Mouse (Mus musculus) embryo, embryonic 10 days (tissue): ENCODE results near the gene Epn2.

Experiments
- DNase-seq: peaks from one replicate; pipeline ENCODE4 v3.0.0-alpha.2; 2015; ENCODE audit warnings: low spot score

Gene Epn2

DNA sequence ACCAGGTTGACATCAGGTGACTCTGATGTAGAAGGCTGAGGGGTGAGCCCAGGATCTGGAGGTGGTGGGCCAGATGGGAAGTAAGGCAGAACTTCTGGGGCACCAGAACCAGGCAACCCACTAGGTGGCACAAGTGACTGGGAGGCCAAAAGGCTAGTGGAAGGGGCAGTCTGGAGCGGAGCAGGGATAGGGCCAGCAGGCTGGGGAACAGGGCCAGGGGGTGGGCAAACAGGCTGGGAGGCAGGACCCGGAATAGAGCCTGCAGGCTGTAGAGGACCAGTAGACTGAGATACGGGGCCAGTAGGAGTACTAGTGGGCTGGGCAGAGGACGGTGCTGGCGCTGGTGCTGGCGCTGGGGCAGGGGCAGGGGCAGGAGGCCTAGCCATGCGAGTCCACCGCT is 89.6 kb downstream of the Epn2 start:
- DNase-seq = no peak

DNA sequence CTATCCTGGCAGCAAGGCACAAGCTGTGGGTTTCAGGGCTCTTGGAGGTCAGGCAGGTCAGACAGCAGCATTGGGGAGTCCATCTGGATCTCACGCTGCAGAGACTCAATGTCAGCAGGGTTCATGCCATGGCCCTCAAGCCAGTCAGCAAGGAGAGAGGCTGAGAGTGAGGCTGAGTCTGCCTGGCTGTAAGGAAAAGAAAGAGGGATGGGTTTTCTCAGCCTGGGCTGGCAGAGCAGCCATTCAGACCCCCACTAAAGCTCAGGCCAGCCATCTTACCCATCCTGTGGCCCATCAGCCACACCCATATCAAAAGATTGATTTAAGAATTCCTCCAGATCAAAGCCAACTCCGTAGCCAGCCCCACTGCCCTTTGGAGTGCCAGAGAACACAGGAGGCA is 90.4 kb downstream of the Epn2 start:
- no peak for DNase-seq

DNA sequence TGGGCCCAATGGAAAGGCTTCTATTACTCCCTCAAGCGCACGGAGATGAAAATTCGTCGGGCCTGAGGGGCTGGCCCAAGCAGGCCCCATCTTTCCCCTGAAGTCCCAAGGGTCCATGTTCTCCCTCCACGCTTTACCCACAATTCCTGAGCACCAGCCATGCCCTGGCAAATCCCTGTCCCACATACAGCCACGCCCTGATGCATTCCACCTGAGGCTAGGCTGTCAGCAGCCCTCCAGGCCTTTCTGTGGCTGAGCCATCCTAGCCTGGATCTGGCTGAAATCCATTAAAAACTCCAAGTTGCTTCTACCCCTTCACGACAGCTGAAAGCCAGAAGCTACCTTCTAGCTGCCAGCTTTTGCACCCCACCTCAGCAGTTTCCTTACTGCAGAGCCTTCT is 91.6 kb downstream of the Epn2 start:
- no peak for DNase-seq

DNA sequence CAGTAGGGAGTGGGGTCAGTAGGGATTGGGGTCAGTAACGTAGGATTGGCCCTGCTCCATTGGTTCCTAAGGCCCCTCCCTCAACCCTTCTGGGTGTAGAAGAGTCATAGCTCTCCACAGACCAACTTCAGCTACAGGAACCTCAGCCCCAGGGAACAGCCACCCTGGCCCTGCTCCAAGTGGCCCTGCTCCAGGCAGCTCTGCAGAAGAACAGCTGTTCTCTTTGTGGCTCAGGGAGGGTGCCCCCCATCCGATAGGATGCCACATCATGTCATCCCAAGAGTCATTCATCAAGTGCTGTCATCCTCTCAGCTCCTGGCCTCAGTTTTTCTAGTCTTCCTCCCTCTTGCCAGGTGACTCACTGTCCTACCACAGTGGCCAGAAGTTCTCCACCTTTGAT is 92.1 kb downstream of the Epn2 start:
- no peak for DNase-seq

DNA sequence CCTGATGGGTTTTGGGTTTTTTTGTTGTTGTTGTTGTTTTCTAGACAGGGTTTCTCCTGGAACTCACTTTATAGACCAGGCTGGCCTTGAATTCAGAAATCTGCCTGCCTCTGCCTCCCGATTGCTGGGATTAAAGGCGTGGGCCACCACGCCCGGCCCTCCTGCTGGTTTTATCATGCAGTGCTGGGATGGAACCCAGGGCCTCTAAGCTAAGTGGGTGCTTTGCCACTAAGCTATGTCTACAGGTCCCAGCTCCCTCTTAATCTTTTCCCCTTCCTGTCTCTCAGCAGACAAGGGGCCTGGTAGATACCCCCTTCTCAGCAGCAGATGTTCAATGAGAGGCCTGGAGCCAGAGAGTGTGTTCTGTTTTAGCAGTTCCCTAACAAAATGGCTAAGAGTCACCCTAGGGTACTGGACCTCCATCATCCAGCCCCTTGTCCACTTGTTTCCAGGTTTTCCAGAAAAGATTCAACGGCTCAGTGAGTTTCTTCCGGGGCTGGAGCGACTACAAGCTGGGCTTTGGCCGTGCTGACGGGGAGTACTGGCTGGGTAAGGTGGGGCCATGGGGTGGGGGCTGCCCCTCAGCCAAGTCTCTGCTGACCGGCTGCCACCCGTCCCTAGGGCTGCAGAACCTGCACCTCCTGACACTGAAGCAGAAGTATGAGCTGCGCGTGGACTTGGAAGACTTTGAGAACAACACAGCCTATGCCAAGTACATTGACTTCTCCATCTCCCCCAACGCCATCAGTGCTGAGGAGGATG is 92.8 kb downstream of the Epn2 start:
- DNase-seq = no peak

DNA sequence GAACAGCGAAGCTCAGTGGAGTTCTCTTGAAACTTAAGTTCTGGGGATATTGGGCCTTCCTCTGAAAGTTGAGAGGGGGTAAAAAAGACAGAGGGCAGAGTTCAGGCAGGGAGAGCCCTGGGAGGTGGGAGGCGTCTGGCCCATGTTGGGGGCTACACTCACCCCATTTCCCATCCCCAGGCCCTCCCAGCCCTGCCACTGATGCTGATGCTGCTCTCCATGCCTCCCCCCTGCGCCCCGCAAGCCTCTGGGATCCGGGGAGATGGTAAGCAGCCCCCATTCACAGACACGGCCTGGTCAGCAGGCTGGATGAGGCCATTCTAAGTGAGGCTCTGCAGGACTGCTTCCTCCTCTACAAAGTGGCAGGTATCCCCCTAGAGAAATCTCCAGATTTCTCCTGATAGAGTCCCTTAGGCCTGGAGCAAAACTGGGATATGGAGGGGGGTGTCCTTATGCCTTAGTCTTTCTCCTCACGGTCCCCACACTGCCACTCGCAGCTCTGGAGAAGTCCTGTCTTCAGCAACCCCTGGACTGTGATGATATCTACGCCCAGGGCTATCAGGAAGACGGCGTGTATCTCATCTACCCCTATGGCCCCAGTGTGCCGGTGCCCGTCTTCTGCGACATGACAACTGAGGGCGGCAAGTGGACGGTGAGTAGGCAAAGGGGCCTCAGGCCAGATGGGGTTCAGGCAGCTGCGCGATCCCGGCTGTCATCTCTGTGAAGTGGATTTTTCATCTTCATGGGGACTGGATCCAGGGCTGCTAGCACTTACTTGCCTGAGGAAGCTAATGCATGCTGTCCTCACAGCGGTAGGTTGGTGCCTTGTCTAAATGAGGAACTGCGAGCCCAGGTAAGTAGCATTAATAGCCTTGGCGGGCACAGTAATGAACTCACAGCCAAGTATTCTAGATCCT is 93.7 kb downstream of the Epn2 start:
- DNase-seq = no peak

DNA sequence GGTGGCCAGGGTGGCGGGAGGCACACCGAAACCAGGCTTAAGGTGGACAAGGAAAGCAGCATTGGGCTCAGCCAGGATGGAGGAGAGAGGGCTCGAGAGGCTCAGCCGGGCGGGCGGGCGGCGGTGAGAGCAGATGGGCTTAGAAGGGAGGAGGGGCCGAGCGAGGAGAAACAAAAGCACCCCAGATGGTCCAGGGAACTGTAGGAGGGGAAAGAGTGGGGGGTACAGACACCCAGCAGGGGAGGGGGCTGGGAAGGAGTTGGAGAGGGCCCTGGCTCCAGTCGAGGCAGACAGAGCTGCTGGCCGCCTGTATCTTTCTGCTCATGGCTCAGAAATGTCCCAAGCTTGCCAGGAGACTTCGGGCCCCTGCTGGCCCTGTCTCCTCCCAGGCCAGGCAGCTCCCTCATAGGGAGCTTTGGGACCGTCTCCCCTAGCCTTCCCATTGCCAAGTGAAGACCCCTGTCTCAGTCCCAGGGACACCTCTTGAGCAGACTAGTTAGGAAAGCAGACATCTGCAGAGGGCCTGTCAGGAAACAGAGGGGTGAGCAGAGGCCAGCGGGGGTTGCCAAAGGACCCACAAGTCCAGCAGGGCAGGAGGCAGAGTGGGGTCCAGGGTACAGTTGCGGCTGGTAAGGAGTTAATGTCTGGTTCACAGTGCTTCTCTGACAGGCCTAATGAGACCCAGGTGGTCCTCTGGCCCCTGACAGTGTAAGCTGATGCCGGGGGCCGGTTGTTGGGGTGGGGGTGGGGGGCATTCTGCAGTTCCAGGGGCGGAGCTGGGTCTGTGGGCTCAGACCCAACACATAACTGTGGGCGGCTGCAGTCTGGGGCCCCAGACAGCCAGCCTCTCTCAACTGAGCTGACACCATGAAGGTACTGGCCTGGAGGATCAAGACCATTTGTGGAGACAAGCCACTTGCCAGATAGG is 94.6 kb downstream of the Epn2 start, which contains the start of gene Mfap4:
Mfap4 (plus strand) TSS at position 819 of the 928 bp plus-strand sequence.
- DNase-seq = peak; percentile 88

DNA sequence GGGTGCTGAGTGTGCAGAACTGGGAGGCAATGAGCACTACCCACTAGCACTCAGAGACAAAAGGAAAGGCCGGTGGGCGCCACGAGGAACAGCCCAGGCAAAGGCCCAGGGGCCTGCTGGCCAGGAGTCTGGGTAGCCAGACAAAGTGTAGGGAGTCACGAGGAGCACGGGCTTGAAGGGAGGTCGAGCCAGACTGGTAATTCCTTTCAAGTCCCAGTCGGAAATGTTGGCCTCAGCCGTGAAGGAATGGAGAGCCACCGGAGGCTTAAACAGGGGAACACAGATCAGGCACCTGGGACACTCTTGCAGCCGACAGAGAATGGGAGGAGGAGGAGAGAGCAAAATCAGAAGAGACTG is 95.3 kb downstream of the Epn2 start:
- peak; percentile 48 for DNase-seq

DNA sequence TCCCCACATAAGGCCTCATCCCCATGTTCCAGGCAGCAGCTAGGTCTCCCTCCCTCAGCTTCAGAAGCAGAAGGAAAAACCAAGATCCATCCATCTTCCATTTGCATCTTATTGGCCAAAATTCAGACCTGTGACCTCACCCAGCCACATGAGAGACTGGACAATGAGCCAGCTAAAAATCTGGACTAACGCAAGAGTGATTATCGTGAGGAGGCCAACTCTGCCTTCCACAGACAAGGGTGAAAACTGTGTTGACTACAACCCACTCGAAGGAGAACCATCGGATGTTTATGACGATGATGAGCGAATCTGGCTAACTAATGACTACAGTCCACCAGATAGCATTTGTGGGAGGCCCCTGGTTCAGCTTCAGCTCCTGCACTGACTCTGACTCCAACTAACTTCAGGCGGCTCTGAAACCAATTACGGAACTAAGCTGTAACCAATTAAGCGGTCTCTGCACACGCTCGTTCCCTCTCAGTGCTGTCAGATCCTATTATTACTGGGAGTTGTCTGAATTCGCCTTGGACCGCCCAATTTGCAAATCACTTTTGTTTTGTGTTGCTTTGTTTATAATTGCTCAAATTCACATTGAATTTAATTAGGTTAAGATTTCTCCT is 96.2 kb downstream of the Epn2 start:
- peak; percentile 72 for DNase-seq

DNA sequence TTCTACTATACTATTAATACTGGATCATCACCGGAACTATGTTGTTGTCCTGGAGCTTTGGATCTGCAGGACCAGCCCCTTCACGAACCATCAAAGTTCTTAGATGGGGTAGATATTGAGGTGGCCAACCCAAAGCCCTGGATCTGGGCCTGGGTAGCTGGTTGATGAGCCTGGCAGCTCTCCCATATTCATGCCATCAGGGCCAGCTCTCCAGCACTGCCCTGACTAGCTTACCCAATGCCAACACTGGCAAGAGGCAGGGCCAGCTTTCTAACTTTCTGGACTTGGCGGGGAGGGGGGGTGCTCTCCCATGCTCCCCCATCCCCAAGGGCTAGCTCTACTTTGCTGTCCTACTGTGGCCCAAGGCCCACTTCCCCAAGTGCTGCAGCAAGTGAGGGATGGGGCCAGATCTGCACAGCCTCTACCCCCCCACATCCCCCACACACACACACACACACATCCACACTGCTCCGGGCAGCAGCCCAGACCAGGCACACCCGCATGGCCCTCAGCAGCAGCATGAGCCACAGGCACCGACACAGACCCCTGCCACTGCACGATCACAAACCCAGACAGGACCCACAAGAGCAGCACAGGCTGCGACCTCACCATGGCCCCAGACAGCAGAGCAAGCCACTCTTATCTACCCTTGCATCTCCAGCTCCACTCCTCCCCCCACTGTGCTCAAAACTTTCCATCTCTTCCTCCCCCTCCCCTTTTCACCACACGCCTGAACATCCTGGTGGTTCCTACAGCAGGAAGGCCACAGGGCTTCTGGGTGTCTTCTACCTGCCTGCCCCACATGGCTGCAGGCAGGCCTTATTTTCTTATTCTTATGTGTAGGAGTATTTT is 98.0 kb downstream of the Epn2 start:
- DNase-seq = peak; percentile 34

DNA sequence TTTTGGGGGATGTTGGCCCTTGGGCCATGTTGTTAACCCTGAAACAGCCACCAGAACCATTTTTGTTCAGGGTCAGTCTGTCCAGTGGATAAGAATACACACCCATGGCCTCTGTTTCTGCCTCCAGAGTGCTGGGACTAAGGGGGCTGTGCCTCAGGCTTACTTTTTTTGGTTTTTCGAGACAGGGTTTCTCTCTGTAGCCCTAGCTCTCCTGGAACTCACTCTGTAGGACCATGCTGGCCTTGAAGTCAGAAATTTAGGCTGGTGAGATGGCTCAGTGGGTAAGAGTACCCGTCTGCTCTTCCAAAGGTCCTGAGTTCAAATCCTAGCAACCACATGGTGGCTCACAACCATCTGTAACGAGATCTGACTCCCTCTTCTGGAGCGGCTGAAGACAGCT is 100.7 kb downstream of the Epn2 start:
- DNase-seq = no peak

DNA sequence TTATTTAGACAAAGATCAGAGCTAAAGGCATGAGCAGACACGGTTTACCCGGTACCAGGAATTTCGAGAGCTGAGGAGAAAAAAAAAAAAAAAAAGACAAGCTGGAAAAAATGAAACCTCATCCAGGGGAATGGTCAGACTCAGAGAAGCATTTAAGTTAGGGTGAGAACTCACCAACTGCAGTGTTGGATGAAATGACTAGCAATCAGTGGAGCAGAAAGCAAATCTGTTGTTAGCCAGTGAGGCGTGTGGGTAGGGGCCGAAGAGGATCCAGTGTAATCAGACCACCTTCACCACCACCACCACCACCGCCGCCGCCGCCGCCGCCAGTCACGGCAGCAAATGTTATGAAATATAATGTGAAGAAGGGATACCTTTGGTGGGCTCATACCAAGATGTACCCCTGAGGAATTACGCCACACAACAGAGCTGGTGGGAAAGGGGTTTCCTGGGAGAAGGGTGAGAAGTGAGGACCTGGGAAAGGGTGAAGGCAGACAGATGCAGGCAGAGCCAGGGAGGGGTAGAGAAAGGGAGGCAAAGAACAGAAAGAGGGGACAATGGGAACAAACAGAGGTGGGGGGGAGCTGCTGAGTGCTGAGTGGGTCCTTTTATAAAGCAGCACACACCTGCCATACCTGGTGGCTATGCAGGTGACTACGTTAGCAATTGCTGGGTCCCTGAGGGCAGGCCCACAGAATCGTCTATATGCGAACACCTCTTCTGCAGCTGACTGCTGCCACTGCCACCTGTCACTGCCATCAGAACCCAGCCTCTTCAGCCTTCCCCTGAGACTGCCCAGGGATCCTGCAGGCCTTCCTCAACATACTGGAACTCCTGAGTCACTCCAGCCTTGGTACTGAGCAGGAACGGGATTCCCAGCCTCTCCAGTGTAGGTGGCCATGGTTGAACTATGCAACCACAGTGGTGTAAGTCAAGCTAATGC is 101.7 kb downstream of the Epn2 start:
- no peak for DNase-seq

DNA sequence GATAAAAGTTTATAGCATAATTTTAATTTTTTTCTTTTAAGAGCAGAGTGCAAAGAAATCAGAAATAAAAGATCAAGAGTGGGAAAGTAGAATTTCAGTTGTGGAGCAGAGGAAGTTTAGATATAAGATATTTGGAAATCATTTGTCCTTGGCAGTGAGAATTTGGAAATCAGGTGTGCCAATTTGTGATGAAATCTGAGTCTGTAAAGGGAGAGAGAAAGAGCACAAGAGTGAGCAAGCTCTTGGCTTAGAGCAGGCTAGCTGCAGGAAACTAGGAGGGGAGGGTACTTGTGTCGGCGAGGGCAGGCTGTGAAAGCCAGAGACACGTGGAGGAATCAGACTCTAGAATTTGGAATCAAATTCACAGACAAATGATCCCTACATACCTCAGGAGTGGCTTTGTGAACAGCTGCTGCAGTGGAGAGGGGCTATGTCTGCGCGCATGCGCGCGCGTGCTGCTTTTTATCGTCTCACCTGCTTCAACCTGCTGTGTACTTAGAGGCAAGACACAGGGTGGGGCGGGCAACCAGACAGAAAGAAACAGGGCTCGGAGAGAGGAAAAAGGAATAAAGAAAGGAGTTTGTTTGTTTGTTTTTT is 102.6 kb downstream of the Epn2 start:
- no peak for DNase-seq

DNA sequence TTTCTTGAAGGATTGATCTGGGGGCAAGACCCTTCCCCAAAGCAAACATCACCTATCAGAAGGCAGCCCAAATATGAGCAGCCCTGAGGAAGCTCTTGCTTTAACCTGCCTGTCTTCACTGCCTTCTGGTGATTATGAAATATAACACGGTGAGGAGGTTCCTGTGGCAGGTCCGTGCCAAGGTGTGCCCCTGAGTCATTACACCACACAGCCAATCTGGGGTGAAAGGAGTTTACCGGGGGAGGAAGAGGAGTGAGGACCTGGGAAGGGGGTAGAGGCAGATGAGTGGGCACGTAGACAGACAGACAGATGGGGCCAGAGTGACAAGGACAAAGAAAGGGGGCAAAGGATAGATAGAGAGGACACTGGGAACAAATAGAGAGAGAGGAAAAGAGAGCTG is 105.9 kb downstream of the Epn2 start:
- DNase-seq = no peak

DNA sequence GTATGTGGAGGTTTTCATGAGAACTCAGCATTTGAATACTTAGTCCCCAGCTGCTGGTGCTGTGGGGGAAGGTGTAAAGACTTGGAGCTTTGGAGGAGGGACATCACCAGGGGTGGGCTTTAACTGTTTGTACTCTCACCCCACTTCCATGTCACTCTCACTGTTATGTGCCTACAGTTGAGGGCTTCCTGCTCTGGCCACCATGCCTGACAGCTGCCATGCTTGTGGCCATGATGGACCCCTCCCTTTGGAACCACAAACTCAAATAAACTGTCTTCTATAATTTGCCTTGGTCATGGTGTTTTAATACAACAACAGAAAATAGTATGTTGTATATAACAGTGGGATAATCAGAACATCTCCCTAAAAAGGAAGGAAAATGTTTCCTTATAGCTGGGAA is 108.6 kb downstream of the Epn2 start:
- DNase-seq = no peak

DNA sequence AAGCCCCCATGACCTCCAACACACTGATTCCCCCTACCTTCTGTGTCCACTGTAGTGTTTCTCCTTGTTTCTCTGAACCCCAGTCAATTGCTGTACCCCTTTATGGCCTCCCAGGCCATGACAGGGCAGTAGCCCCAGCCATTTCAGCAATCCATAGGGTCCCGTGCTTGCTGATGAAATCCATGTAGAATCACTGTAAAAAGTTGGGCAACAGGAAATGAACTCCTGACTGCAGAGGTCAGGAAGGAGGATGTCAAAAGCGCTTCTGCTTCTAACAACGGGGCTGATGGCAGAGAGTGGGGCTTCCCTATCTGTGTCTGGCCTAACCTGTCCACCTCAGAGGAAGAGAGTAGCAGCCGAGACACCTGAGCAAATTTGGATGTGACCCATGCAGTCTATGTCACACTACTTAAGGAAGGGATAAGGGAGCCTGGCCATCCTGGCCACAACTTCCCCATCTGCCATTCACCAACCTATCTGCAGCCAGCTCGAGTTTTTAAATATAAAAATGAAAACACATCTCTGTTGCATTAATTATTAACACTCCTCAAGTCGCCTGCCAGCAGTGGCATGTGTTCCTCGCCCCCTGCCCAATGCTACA is 110.1 kb downstream of the Epn2 start:
- DNase-seq = no peak

DNA sequence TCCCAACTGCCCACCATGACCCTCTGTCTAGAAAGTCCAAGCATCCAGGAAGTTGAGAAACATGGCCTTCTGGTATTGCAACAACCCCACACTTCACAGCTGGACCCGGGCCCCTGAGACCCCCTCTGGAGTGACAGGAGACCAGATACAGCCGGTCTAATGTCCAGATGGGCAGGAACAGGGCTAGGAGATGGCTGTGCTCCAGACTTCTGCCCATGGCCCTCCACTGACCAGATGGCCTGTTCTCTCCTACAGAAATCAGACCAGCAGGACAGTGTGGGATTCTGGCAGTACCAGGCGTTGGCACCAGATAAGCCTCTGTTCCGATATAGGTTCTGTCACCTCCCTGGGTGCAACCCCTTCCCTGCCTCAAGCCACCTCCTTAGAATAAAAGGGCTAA is 111.0 kb downstream of the Epn2 start:
- no peak for DNase-seq
